Mouse (Mus musculus): ENCODE measurements around the gene Cobl.

DNA sequence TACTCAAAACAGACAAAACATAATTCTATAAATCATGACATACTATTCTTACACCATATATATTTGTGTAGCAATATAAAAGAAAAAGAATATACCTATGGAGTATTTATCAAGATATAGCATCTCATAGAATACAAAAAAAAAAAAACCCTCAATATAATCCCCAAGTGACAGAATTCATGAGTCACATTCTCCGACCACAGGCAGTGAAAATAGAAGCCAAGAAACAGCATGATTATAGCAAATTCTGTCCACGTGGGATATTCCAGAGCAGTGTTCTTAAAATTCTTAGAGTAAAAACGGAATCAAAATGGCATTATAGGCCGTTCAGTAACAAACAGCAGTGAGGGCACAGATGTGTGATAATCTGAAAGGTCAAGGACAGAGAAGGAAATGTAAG, 271.4 kb downstream of the Cobl start:
- TF ChIP-seq MAFK (IDR thresholded peaks at IDR 0.05; ENCODE audit: insufficient read depth, low read depth, low read length) (no peak), ZC3H11A (IDR thresholded peaks at IDR 0.05; ENCODE audit: borderline replicate concordance, low read depth, low read length) (no peak)
